Mouse (Mus musculus) v-Abl transformed pro-B cells (cell line): ENCODE results near the gene Slco2b1.
"Not testable (repeated sequence)": the region's sequence is repeated elsewhere in the genome, so short reads cannot be mapped to it uniquely, and the experiment has no call there.

ENCODE experiments used
- in situ Hi-C, 2 experiments: fragments of 400-800 bp; cut with MboI; formaldehyde crosslinking; loops; one replicate each; pipeline ENCODE4 v1.15.1; 2025; ENCODE audit not compliant: unreplicated experiment in 2 of 2

Slco2b1 gene

DNA sequence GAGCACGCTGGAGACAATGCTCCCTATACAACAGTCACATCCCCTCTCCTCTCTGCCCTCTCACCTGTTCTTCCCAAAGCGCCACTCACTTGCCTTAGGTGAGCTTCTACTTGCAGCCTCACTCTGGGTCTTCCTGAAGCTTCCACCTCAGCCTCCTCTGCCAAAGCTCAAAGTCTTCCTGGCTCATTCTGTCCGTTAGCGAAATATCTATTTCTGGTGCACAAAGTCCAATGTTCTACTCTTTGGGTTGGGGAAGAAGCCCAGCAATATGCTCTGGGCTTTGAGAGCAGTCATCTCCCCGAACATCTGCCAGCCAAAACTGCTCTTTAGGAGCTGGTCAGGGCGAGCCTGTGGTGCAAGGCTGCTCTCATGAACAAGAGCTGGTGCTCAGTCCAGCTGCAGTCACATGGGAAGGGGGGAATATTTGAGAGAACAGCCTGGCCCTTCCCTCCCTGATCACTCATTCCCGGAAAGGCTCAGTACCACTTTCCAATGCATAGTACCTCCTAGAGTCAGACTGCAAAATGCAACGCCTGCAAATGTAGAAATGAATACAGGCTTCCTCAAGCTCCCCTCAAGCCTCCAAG lies 15.6 kb downstream of the Slco2b1 start:
- in situ Hi-C loops = no loop called here

DNA sequence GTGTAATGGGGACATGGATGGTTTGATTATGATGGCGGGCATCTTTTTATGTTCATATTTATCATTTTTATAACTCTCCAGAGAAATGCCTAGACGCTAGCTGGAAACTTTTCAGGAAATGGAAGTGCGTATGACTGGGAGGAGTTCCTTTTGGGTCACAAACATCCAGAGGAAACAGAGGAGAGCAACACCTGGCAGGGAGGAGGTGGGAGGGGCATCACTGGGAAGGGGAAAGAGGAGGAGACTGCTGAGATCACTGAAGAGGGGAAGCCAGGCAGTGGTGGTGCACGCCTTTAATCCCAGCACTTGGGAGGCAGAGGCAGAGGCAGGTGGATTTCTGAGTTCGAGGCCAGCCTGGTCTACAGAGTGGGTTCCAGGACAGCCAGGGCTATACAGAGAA lies 16.7 kb downstream of the Slco2b1 start:
- in situ Hi-C loops = not testable (repeated sequence)

DNA sequence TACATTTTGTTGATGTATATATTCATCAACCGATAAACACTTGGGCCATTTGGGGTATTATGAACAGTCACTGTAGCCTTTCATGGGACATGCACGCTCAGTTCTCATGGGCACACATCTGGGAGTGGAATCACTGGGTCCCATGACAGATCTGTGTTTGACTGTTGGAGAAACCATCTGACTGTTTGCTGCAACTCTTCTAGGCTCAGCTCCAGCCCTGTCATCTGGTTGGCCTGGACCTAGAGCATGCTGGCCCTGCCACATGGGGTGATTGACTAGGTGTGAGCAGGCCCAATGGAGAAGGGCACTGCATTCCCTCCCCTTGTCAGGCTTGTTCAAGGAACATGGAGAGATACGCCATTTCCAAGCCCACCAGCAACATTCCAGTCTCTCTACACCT lies 17.2 kb downstream of the Slco2b1 start:
- in situ Hi-C loops = no loop called here

DNA sequence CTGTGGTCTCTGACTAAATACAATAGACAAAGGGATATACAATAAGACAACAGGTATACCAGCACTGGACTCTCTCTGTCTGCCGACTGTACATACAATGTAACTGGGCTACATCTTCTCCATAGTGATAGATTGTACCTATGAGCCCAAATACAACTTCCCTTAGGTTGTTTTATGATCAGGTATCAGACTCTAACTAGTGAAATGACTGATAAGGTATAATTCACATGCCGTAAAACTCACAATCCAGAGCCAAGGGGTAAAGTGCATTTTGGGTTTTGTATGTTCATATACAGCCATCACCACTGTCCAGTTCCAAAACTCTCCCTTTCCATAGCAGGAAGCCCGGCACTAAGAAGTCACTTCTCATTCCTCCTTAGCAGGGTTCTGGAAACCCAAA lies 17.8 kb downstream of the Slco2b1 start:
- in situ Hi-C loops = no loop called here

DNA sequence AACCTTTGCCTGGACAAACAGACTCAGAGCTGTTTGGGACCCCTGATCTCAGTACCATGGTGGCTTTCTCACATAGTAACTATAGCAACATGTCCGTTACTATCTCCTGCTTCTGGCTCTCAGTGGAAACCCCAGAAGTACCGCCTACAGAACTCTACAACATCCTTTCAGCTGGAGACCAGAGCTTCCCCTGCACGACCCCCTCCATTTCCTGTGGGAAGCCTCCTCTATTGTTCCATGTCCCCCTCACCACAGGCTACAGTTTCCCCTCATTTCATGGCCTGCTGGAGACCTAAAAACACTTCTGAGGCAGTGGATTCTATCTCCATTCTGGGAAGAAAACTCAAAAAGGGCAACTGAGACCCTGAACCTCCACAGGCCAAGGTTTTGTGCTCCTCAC lies 18.7 kb downstream of the Slco2b1 start:
- in situ Hi-C loops = no loop called here

DNA sequence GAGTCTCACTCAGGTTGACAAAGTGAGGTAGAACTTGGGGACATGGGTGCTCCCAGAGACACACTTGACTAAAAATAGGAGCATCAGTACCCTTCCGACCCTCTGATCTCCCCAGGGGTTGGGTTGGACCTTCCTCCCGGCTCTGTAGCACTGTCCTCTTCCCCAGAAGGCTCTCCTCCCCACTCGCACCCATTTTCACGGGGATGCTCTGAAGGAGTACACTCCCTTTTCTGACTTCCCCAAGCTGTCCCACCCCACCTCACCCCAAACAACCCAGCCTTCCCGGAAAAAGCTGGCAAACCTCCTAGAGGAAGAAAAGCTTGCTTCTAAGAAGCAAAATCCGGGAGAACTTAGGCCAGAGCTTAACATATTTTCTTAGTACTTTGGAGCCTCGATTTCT lies 20.3 kb downstream of the Slco2b1 start:
- in situ Hi-C loops = no loop called here

DNA sequence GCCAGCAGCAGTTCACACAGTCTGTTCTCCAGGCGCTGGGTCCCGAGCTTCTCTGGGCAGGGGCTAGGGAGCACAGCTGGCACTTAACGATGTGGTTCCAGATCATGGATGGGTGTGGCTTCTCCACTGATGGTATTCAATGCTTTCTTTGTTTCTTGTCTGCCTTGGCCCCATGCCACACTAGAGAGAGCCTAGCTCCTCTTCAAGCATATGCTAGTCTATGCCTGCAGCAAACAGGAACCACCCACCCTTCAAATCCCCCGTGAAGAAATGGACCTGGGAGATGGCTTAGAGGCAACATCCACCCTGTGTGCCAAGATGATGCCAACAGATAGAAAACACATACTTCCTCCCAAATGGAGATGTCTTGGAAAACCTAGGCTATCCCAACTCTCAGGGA lies 27.1 kb downstream of the Slco2b1 start:
- in situ Hi-C loops = no loop called here

DNA sequence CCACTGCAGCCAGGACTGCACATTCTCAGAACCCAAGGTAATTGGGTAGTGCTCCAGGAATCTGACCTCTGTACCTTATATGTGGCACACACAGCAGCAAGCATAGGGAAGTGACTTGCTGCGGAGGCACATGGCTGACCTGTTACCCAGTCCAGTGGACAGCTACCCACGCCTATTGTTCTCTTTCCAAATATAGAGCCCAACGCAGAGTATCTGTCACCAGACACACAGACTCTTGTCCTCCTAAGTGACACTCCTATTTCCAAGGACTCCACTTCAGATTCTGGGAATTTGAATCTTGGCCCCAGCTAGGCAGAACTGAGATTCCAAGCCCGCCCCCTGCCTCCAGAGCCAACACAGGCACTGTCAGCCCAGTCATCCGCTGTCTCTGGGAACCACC lies 30.4 kb downstream of the Slco2b1 start:
- in situ Hi-C loops = no loop called here

DNA sequence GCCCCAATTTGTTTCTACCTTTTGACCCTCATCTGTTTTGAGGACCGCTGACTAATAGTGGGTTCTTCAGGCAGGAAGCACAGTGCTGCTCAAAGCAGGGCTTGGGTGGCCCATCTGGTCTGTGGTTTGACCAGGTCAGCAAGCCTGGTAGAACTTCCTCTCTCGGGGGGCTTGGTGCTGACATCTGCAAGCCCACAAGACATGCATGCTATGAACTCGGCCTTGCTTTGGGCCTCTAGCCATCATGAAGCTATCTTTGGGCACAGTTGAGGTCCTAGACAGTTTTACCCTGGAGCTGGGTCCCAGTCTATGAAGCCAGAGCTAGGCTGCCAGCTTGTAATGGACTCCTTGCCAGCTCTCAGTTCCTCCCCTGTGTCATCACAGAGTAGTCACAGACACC lies 36.2 kb downstream of the Slco2b1 start:
- in situ Hi-C loops = no loop called here

DNA sequence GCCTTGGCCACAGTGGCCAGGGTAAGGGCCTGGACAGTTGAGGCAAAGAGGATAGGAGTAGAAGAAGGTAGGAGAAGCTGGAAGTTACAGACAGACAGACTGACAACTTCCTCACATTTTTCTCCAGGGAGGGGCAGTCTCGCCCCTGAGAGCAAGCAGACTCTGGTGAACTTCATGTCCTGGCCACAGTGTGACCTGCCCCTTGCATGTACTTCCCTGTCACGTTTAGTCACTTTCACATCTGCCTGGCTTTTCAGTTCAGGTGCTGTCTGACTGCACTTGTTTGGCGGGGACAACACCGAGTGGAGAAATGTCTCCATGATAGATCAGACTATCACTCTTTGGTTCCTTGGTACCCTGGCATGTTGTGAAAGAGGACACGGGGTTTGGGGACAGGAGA lies 36.9 kb downstream of the Slco2b1 start:
- in situ Hi-C loops = no loop called here

DNA sequence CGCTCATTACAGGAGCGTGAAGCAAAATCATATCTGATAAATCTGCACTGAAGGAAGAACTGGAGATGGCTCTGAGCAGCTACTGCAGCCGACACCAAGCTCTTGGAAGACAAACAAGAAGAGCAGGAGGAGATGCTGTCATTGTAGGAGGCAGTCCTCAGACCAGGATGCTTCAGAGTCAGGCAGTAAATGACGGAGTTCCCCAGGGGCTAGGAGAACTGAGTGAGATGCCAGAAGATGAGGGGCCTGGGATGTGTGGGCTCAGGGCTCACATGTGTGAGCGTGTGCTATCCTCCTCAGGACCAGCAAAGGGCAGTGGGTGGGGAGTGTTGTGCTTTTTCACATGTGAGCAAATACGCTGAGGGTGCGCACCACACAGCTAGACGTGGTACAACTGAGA lies 38.0 kb downstream of the Slco2b1 start:
- in situ Hi-C loops = no loop called here

DNA sequence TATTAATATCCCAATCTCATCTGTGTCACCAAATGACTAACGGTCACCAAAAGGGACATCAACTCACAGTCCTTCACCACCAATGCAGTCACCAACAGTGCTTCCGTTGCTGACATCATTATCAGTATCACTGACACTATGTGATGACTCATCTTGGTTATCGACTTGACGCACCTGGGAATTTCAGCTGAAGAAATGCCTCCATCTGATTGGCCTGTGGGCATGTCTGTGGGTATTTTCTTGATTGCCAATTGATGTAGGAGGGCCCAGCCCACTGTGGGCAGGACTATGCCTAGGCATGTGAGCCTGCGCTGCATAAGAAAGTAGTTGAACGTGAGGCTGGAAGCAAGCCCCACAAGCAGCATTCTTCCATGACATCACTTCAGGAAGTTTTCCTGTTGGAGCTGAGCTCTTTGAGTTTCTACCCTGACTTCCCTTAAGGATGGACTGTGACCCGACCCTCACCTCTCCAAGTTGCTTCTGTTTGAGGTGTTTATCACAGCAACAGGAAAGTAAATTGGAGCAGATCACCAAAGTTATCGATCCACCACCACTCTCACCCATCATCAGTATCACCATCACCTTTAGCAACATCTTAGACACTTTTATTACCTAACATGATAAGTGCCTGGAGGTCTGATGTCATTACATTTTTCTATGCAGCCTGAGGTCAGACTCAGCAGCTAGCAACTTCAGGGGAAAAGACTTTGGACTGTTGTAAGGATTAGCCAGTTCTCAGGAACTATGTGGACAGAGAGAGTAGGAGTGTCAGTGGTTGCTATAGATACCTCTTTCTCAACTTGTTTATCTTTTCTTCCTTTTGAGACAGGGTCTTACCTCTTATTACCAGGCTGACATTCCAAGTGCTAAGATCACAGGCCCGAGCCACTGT lies 39.4 kb downstream of the Slco2b1 start:
- in situ Hi-C loops = no loop called here

DNA sequence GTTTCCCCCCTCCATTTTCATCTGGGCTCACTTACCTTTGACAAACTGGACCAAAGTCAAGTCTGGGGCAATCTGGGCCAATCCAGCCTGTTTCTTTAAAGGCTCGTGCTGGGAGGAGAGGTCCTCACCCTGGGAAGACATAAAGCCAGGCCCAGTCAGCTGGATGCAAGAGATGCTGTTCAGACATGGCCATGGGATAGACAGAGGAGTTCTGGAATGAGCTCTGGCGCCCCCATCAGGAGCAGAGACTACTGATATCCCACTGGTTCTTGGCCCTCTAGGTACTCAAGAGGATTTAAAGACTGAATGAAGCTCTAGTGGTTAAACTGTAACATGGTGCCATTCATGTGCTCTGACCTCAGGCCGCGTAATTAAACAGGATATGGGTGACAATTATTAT lies 40.2 kb downstream of the Slco2b1 start:
- in situ Hi-C loops = no loop called here

DNA sequence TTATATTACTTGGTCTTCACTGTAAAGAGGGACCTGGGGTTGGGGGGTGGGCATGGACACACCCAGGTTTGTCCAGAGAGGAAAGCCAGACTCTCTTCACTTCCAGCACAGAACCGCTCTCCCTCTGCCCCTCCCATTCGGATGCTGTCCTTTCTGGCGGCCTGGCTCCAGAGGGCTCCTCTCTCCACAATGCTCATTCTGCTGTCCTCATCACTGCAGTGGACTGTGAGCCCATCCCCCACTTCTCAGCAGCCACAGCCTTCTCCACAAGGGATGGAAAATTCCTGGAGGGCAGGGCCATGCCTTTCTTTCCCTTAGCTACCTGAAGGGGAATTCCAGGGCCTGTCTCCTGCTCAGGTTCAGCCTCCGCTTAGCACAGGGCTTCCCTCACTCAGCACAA lies 42.3 kb downstream of the Slco2b1 start:
- in situ Hi-C loops = no loop called here

DNA sequence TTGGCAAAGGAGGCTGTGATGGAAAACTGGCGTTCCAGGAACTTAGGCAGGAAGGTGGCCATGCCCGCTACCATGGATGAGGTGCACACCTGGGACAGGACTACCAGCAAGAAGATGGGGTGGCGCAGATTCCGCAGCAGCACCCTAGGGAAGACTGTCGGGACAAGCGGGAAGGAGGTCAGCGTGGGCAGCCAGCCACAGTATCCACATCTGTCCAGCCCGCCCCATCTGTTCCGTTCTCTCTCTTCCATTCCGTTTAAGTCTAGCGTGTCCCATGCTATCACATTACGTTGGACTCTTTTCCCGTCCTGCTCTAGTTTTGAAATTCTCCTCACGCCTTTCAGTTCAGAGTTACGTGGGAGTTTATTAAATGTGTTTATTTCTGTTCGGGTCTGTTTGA lies 44.0 kb downstream of the Slco2b1 start:
- in situ Hi-C loops = no loop called here

DNA sequence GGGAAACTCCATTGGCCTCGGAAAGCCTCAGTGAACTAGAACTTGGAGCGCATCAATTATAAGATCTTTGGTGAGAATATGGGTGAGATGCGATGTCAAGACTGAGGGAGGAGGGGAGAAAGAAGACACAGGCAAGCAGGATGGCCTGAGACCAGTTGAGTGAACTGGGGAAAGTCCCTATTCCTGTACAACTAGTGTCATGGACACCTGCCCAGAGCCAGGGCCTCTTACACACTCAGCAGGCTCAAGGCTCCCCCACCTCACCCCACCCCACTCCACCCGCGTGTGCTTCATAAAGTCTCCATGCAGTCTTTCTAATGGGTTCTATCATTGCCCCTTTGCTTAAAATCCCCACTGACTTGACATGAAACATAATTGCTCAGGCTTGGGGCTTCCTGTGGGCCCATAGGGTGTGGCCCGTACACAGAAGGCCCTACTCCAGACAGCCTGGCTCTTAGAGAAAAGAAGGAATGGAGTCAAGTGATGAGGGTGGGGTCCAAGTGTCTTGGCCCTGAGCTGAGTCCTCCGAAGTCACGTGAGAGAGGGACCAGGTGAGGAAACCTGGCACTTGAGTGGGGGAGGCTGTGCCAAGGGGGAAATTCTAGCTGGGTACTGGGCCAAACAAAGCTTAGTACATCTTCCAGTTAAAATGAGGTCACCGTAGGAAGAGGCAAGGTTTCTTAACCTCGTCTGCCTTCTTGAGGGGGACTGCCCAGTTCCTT lies 45.2 kb downstream of the Slco2b1 start:
- in situ Hi-C loops = no loop called here

DNA sequence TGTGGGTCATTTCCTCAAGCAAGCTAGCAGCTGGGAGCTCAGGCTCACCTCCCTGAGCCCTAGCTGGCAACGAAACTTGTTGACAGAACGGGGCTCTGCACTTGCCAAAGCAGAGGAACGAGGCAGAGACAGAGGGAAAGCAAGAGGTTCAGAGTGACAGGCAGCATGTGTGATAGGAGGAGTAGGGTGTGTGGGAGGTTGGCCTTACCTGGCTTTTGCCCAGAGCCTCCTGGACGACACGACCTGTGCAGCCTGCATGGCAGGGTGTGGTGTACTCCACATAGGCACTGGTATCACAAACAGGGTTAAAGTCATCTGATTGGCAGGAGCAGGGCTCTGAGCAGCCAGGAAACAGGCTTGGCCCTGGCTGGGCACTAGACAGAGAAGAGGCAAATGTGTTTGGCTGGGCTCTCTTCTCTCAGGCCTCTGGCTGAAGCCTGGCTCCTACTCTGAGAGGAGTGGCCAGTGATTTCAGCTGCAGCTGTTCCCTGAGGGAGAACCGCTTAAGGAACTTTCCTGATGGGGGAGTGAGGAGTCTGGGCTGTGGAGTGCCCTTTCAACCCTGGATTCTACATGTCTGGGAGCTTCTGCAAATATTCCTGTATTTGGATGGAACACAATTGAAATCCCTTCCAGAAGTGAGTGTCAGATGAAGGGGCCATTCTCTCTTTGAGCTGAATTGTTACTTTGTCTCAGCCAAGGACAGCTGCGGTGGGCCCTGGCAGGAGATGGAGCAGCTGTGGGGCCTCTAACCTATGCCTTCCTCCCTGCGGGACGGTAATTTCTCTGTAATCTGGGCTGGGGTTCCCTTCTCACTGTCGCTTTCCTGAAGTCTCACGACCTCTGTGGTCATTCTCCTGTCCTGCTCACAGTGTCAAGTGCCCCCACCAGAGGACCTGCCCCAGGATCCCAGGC lies 46.3 kb downstream of the Slco2b1 start:
- in situ Hi-C loops = loop anchor here (5.0 kb wide), 4 partner anchors 42 to 212 kb away; partner anchors contain the start of gene Slco2b1 (in 1 of the 2)

DNA sequence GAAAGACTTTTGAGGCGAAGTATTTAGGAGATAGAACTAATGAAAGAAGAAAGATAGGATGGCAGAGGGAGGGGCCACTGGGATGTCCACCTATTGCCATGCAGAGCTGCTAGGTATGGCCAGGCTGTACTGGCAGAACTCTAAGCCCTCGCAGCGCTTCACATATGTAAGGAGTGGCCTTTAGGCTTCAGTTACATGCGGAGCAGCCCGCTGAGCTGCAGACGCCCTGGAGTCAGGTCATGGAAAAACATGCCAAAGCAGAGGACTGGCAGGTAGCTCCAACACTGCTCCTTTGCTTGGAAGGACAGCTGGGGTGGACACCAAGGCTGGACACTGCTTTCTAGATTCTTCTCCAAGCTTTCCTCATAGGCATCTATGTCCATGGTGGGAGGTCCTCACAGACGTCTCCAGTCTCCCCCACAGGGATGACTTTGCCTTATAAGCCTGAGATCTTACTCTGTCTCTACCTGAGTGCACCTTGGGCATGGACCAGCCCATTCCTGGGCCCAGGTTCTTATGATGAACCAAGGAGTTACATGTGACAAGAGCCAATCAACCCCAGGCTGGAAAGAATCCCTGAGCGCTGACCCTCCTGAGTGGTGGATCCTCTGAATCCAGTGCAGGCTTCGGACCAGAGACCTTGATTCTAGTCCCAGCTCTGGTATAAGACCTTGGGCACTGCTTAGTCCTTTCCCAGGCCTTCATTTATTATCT lies 47.5 kb downstream of the Slco2b1 start:
- in situ Hi-C loops = loop anchor here (5.0 kb wide), 4 partner anchors 44 to 214 kb away; partner anchors contain the start of gene Slco2b1 (in 1 of the 2)

DNA sequence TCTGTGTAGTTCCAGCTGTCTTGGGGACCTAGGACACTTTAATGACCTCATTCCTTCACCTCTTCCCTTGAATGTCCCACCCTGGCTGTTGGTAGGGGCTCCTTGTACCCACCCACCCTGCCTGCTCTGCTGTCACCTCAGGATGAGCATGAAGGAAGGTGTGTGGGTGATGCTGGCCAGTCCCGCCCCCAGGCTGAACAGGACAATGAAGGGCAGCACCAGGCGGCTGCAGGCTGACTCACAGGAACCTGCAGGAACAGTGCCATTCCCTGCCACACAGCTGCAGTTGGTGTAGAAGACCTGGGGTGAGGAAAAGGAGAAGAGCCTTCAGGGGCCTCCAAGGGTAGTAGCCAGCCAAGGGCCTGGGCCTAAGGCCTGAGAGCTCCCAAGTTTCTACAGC lies 48.8 kb downstream of the Slco2b1 start:
- in situ Hi-C loops = loop anchor here (5.0 kb wide), 4 partner anchors 45 to 215 kb away; partner anchors contain the start of gene Slco2b1 (in 1 of the 2)
